9 mouse cellular contexts compared by ENCODE assay signal in the genomic region with DNA sequence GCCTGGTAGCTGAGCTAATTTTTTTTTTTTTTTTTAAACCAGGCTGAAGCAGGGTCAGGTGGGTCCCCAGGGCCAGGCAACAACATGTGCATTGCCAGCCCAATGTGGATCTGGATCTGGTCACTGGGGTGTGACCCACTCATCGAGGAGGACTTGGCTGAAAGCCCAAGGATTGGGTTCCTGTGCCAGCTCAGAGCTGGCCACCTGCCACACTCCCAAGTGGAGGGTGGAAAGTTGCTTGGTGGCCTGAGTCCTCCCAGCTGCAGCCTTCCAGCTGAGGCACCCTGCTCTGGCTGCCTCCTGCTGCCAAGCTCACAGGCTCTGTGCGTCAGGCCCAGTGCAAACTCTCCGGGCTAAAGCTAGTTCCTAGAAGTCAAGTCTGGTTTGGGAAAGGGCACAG. TPM values are rescaled to one million over a fixed set of nuclear protein-coding genes. Genes with fewer than 3 reads are reported as not detected.
A peak's percentile ranks its signal among the peaks of the same experiment; 100 is the strongest.
DNase-seq lines count a peak whose midpoint lies in the region; ATAC-seq lines count a peak whose summit lies in the region.
"Had no signal": no experiment of that assay in that cellular context is flagged by ENCODE, and none has a peak within 500 bp of the region (broad histone marks: within the 10 kb centered on the region; RNA-seq: fewer than 3 reads in every experiment).

No protein-coding gene starts in this region.

- no peaks in the 10 kb centered on the region; the same call in 1 of the 2 replicates for H3K4me1 ChIP-seq in embryonic facial prominence, embryonic 14.5 days (ENCODE audit: control insufficient read depth, insufficient read depth, low read length)
- peaks cover 22% of the 10 kb centered on the region for H3K4me1 ChIP-seq in embryonic facial prominence, embryonic 10.5 days
- H3K4me1 ChIP-seq in intestine, embryonic 16.5 days (ENCODE audit: control insufficient read depth, insufficient read depth, low read length) = peaks cover 15% of the 10 kb centered on the region

- H3K27me3 ChIP-seq in embryonic facial prominence, embryonic 14.5 days (replicated peaks; ENCODE audit: control insufficient read depth, insufficient read depth, low read length) = peaks cover 46% of the 10 kb centered on the region
- H3K27me3 ChIP-seq in embryonic facial prominence, embryonic 10.5 days (replicated peaks; ENCODE audit: low read depth, poor library complexity, severe bottlenecking) = peaks cover 68% of the 10 kb centered on the region
- peaks cover 33% of the 10 kb centered on the region for H3K27me3 ChIP-seq in intestine, embryonic 16.5 days (replicated peaks; ENCODE audit: control insufficient read depth, insufficient read depth, low read length)

- no peak overlapping the region for H3K9ac ChIP-seq in embryonic facial prominence, embryonic 14.5 days (ENCODE audit: low read depth, low read length)
- H3K9ac ChIP-seq in intestine, embryonic 16.5 days (ENCODE audit: low read depth, low read length) = no peak overlapping the region
- H3K9ac ChIP-seq: midbrain, embryonic 15.5 days had no signal

- H3K9me3 ChIP-seq in embryonic facial prominence, embryonic 14.5 days (ENCODE audit: control insufficient read depth, low read length) = no peaks in the 10 kb centered on the region
- no peaks in the 10 kb centered on the region for H3K9me3 ChIP-seq in embryonic facial prominence, embryonic 10.5 days
- no peaks in the 10 kb centered on the region for H3K9me3 ChIP-seq in intestine, embryonic 16.5 days (ENCODE audit: control insufficient read depth, low read length)
- H3K9me3 ChIP-seq: midbrain, embryonic 15.5 days had no signal

- 56% methylated on average over 3 of the region's 3 CpGs for WGBS in embryonic facial prominence, embryonic 14.5 days
- WGBS in embryonic facial prominence, embryonic 10.5 days = 84% methylated on average over 3 of the region's 3 CpGs
- WGBS in intestine, embryonic 16.5 days = 60% methylated on average over 3 of the region's 3 CpGs

- H3K27ac ChIP-seq in embryonic facial prominence, embryonic 14.5 days (replicated peaks; ENCODE audit: low read depth, low read length) = no peak overlapping the region
- H3K27ac ChIP-seq in embryonic facial prominence, embryonic 10.5 days (replicated peaks) = no peak overlapping the region
- H3K27ac ChIP-seq in intestine, embryonic 16.5 days (ENCODE audit: low read length) = no peak overlapping the region
- H3K27ac ChIP-seq: midbrain, embryonic 15.5 days had no signal

- no peak overlapping the region for H3K4me3 ChIP-seq in embryonic facial prominence, embryonic 14.5 days (ENCODE audit: low read depth, low read length)
- H3K4me3 ChIP-seq in embryonic facial prominence, embryonic 10.5 days = no peak overlapping the region
- no peak overlapping the region for H3K4me3 ChIP-seq in intestine, embryonic 16.5 days (ENCODE audit: low read length)

- peak; percentile 37 for DNase-seq in embryonic facial prominence, embryonic 14.5 days (ENCODE audit: low spot score)
- no peak for DNase-seq in embryonic facial prominence, embryonic 10.5 days (ENCODE audit: low spot score)
- DNase-seq in adrenal gland, postnatal 14 days = peak; percentile 90
- DNase-seq in kidney, adult 11 months = peak; percentile 92
- peak; percentile 81 for DNase-seq in lung, postnatal 10 days
- no peak for DNase-seq in frontal cortex, postnatal 10 days (ENCODE audit: low spot score in 2 of 2)
- DNase-seq in spleen, postnatal 36 days (ENCODE audit: low spot score in 2 of 2) = no peak

- H3K4me2 ChIP-seq in embryonic facial prominence, embryonic 14.5 days (ENCODE audit: low read depth, low read length) = no peak overlapping the region
- no peak overlapping the region for H3K4me2 ChIP-seq in intestine, embryonic 16.5 days (ENCODE audit: low read depth, low read length)
- H3K4me2 ChIP-seq: midbrain, embryonic 15.5 days had no signal

- no peak; the same call in 1 of the 2 replicates for ATAC-seq in embryonic facial prominence, embryonic 14.5 days (ENCODE audit: low read depth)
- no peak for ATAC-seq in intestine, embryonic 16.5 days
- ATAC-seq: midbrain, embryonic 15.5 days had no signal

- no peaks in the 10 kb centered on the region for H3K36me3 ChIP-seq in embryonic facial prominence, embryonic 14.5 days (ENCODE audit: control insufficient read depth, insufficient read depth, low read length)
- H3K36me3 ChIP-seq in embryonic facial prominence, embryonic 10.5 days (replicated peaks) = no peaks in the 10 kb centered on the region
- H3K36me3 ChIP-seq in intestine, embryonic 16.5 days (ENCODE audit: control insufficient read depth, insufficient read depth, low read length) = no peaks in the 10 kb centered on the region
- H3K36me3 ChIP-seq: midbrain, embryonic 15.5 days had no signal

RNA-seq across cellular contexts. Expression of a gene that starts 2.3 kb away (rescaled TPM):
- polyA plus RNA-seq in embryonic facial prominence, embryonic 14.5 days (2014; fragmentation: Nextera tagmentation; extraction: Ambion mirVana) = 0.29 and 0.37 TPM in 2 replicates
- 0.06 and 0.51 TPM in 2 replicates for polyA plus RNA-seq in embryonic facial prominence, embryonic 10.5 days (2016; fragmentation: Nextera tagmentation; extraction: Ambion mirVana)
- total RNA-seq in adrenal gland, postnatal 14 days (2021) = 1.6 and 2.0 TPM in 2 replicates
- 1.5 and 1.8 TPM in 2 replicates for polyA plus RNA-seq in intestine, embryonic 16.5 days (2015; fragmentation: Nextera tagmentation; extraction: Ambion mirVana)

Comparison
In these comparisons a context has a peak if more than half of its experiments do, and no peak if none do; other contexts are left out.
1. DNase-seq: peak in embryonic facial prominence, embryonic 14.5 days (single experiment), adrenal gland, postnatal 14 days (single experiment), kidney, adult 11 months (single experiment) and lung, postnatal 10 days (single experiment); none in embryonic facial prominence, embryonic 10.5 days (single experiment), frontal cortex, postnatal 10 days (0 of 2) and spleen, postnatal 36 days (0 of 2).